In the genomic region with DNA sequence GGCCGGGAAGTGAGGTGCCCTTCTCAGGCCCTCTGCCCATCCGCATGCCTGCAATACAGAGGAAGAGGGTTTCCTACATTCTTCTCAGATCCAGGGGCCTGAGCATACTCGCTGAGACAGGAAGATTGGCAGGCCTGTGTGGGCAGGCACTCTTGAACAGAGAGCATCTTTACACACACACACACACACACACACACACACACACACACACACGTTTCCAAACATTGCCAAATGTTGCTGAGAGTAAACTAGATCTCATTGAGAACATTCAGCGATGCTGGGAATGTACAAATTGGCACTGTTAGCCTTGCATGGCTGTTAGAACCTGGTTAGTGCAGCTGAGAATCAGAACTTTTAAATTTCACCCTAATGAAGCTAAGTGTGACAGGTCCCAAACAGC, we compare ENCODE assay signal across 31 mouse cellular contexts. TPM values are rescaled to one million over a fixed set of nuclear protein-coding genes. Genes with fewer than 3 reads are reported as not detected.
DNase-seq lines count a peak whose midpoint lies in the region; ATAC-seq and TF ChIP-seq lines count a peak whose summit lies in the region.
"Had no signal": no experiment of that assay in that cellular context is flagged by ENCODE, and none has a peak within 500 bp of the region (broad histone marks: within the 10 kb centered on the region; RNA-seq: fewer than 3 reads in every experiment).

No protein-coding gene starts in this region.

- no peak for ATAC-seq in liver, embryonic 11.5 days (replicated peaks; ENCODE audit: low FRiP score)
- no peak for ATAC-seq in liver, embryonic 13.5 days (ENCODE audit: low read depth)
- no peak for ATAC-seq in liver, postnatal 0 days
- ATAC-seq: activated CD4-positive, CD25-positive, alpha-beta regulatory T cell, adult 4 months; forebrain, postnatal 0 days; hindbrain, embryonic 16.5 days; Patski had no signal

- no peak for TF ChIP-seq EP300 in liver, postnatal 0 days (IDR thresholded peaks at IDR 0.05; ENCODE audit: low read depth)

- H3K27ac ChIP-seq in liver, embryonic 11.5 days (ENCODE audit: low read depth, low read length): no peak overlapping the region
- H3K27ac ChIP-seq in liver, embryonic 13.5 days: peak overlapping the region; percentile 100
- no peak overlapping the region for H3K27ac ChIP-seq in liver, postnatal 0 days (ENCODE audit: low read depth)
- H3K27ac ChIP-seq: embryonic facial prominence, embryonic 15.5 days; forebrain, embryonic 12.5 days; heart, embryonic 13.5 days; hindbrain, embryonic 12.5 days had no signal

- H3K27me3 ChIP-seq in liver, embryonic 11.5 days (replicated peaks; ENCODE audit: control insufficient read depth, insufficient read depth, low read length): no peaks in the 10 kb centered on the region
- no peaks in the 10 kb centered on the region for H3K27me3 ChIP-seq in liver, embryonic 13.5 days
- H3K27me3 ChIP-seq in liver, postnatal 0 days (ENCODE audit: insufficient read depth, low read length): no peaks in the 10 kb centered on the region
- H3K27me3 ChIP-seq: CH12.LX; embryonic facial prominence, embryonic 15.5 days; forebrain, embryonic 12.5 days; heart, embryonic 13.5 days; hindbrain, embryonic 12.5 days; Patski had no signal

- H3K4me3 ChIP-seq in liver, embryonic 11.5 days (ENCODE audit: low read depth, low read length): no peak overlapping the region
- H3K4me3 ChIP-seq in liver, embryonic 13.5 days (replicated peaks): peak overlapping the region; percentile 68
- H3K4me3 ChIP-seq in liver, postnatal 0 days (ENCODE audit: low read depth, low read length): peak overlapping the region; percentile 54
- H3K4me3 ChIP-seq: embryonic facial prominence, embryonic 15.5 days; forebrain, embryonic 12.5 days; heart, embryonic 13.5 days; hindbrain, embryonic 12.5 days had no signal

- intact Hi-C loops in left cerebral cortex, postnatal 4 days (cut with DNase I): no loop called here

- peaks cover 23% of the 10 kb centered on the region for H3K4me1 ChIP-seq in liver, embryonic 11.5 days (replicated peaks; ENCODE audit: control insufficient read depth, insufficient read depth, low read length)
- peaks cover 52% of the 10 kb centered on the region for H3K4me1 ChIP-seq in liver, embryonic 13.5 days (replicated peaks)
- peaks cover 5% of the 10 kb centered on the region; the same call in 1 of the 2 replicates for H3K4me1 ChIP-seq in liver, postnatal 0 days (ENCODE audit: insufficient read depth)
- H3K4me1 ChIP-seq: embryonic facial prominence, embryonic 15.5 days; forebrain, embryonic 12.5 days; heart, embryonic 13.5 days; hindbrain, embryonic 12.5 days had no signal

- H3K9ac ChIP-seq in liver, embryonic 11.5 days (ENCODE audit: low read depth, low read length): no peak overlapping the region
- H3K9ac ChIP-seq in liver, embryonic 13.5 days: peak overlapping the region; percentile 80
- H3K9ac ChIP-seq in liver, postnatal 0 days (replicated peaks): no peak overlapping the region
- H3K9ac ChIP-seq: embryonic facial prominence, embryonic 15.5 days; forebrain, embryonic 12.5 days; forebrain, postnatal 0 days; heart, embryonic 13.5 days; hindbrain, embryonic 12.5 days had no signal

- TF ChIP-seq CTCF in liver, postnatal 0 days (IDR thresholded peaks at IDR 0.05; ENCODE audit: low read depth): no peak

- 84% methylated on average over 5 of the region's 5 CpGs for WGBS in liver, embryonic 11.5 days
- 73% methylated on average over 5 of the region's 5 CpGs for WGBS in liver, embryonic 13.5 days (ENCODE audit: insufficient replicate concordance)
- WGBS in liver, postnatal 0 days (ENCODE audit: insufficient replicate concordance): 83% methylated on average over 5 of the region's 5 CpGs

- H3K9me3 ChIP-seq in liver, embryonic 11.5 days (ENCODE audit: control insufficient read depth, low read length): no peaks in the 10 kb centered on the region
- no peaks in the 10 kb centered on the region for H3K9me3 ChIP-seq in liver, embryonic 13.5 days (replicated peaks)
- H3K9me3 ChIP-seq in liver, postnatal 0 days (ENCODE audit: low read length): no peaks in the 10 kb centered on the region
- H3K9me3 ChIP-seq: embryonic facial prominence, embryonic 15.5 days; forebrain, embryonic 12.5 days; heart, embryonic 13.5 days; hindbrain, embryonic 12.5 days had no signal

- DNase-seq in layer of hippocampus, adult 11-12 months (ENCODE audit: low spot score): peak; percentile 31
- DNase-seq in layer of hippocampus, adult 9-10 months (ENCODE audit: low spot score): no peak
- no peak for DNase-seq in liver, embryonic 11.5 days (ENCODE audit: low spot score)
- DNase-seq in liver: no peak
- no peak for DNase-seq in liver, embryonic 13.5 days
- no peak for DNase-seq in liver, postnatal 0 days
- DNase-seq in urinary bladder, postnatal 4 days (ENCODE audit: low spot score in 2 of 2): no peak
- no peak for DNase-seq in left cerebral cortex, postnatal 4 days
- DNase-seq: adrenal gland, postnatal 14 days; cerebellum, adult 11 months; cerebellum, adult 8-10 months; cerebellum, postnatal 14 days; embryo, embryonic 11 days; forebrain, postnatal 0 days; gastrocnemius, postnatal 14 days; heart, postnatal 4 days had no signal

- H3K4me2 ChIP-seq in liver, embryonic 11.5 days: peak overlapping the region; percentile 65
- H3K4me2 ChIP-seq in liver, embryonic 13.5 days: peak overlapping the region; percentile 76
- peak overlapping the region; percentile 67 for H3K4me2 ChIP-seq in liver, postnatal 0 days (ENCODE audit: low read depth, low read length)
- H3K4me2 ChIP-seq: embryonic facial prominence, embryonic 15.5 days; forebrain, embryonic 12.5 days; hindbrain, embryonic 12.5 days had no signal

- H3K36me3 ChIP-seq in liver, embryonic 11.5 days (ENCODE audit: control insufficient read depth, insufficient read depth, low read length): no peaks in the 10 kb centered on the region
- H3K36me3 ChIP-seq in liver, embryonic 13.5 days: peaks cover 30% of the 10 kb centered on the region
- peaks cover 18% of the 10 kb centered on the region for H3K36me3 ChIP-seq in liver, postnatal 0 days (replicated peaks; ENCODE audit: insufficient read depth, low read length)

RNA-seq across cellular contexts. Expression of a gene that starts 17.3 kb away (rescaled TPM):
- polyA plus RNA-seq in liver, embryonic 11.5 days (2014; fragmentation: Nextera tagmentation; extraction: Ambion mirVana): not detected in 2 replicates
- polyA plus RNA-seq in liver, embryonic 13.5 days (2015; fragmentation: Nextera tagmentation; extraction: Ambion mirVana): not detected in 2 replicates
- 0.40 and 0.45 TPM in 2 replicates for polyA plus RNA-seq in liver, postnatal 0 days (2015; fragmentation: Nextera tagmentation; extraction: Ambion mirVana)
- not detected for total RNA-seq in left cerebral cortex, postnatal 4 days (2021)
- total RNA-seq: adrenal gland, adult 18-20 months; adrenal gland, postnatal 14 days; CH12.LX; common myeloid progenitor, adult 5-6 weeks; gastrocnemius, adult 18-20 months; granulocyte monocyte progenitor cell, adult 5-6 weeks; heart, adult 8-10 months; heart, postnatal 4 days had no signal
- polyA plus RNA-seq: activated CD4-positive, CD25-positive, alpha-beta regulatory T cell, adult 4 months; embryonic facial prominence, embryonic 11.5 days; forebrain, embryonic 12.5 days; forebrain, postnatal 0 days; heart, embryonic 13.5 days; heart, postnatal 0 days; hindbrain, embryonic 12.5 days had no signal

RNA-seq across cellular contexts. Expression of a gene that starts 17.4 kb away (rescaled TPM):
- polyA plus RNA-seq in liver, embryonic 11.5 days (2014; fragmentation: Nextera tagmentation; extraction: Ambion mirVana): 1.3 and 1.5 TPM in 2 replicates
- 1.9 and 2.1 TPM in 2 replicates for polyA plus RNA-seq in liver, embryonic 13.5 days (2015; fragmentation: Nextera tagmentation; extraction: Ambion mirVana)
- polyA plus RNA-seq in liver, postnatal 0 days (2015; fragmentation: Nextera tagmentation; extraction: Ambion mirVana): 0.75 and 0.85 TPM in 2 replicates
- total RNA-seq in left cerebral cortex, postnatal 4 days (2021): 10 to 100 TPM; 17.5 to 18.2 TPM

RNA-seq across cellular contexts. Expression of a gene that starts 21.0 kb away (rescaled TPM):
- 9.3 and 10.9 TPM in 2 replicates for polyA plus RNA-seq in liver, embryonic 11.5 days (2014; fragmentation: Nextera tagmentation; extraction: Ambion mirVana)
- polyA plus RNA-seq in liver, embryonic 13.5 days (2015; fragmentation: Nextera tagmentation; extraction: Ambion mirVana): 15.0 and 17.5 TPM in 2 replicates
- 11.9 and 13.1 TPM in 2 replicates for polyA plus RNA-seq in liver, postnatal 0 days (2015; fragmentation: Nextera tagmentation; extraction: Ambion mirVana)
- total RNA-seq in left cerebral cortex, postnatal 4 days (2021): 100 to 1,000 TPM; 182 to 201 TPM

RNA-seq across cellular contexts. Expression of a gene that starts 27.0 kb away (rescaled TPM):
- 25.2 and 25.6 TPM in 2 replicates for polyA plus RNA-seq in liver, embryonic 11.5 days (2014; fragmentation: Nextera tagmentation; extraction: Ambion mirVana)
- 26.8 and 28.9 TPM in 2 replicates for polyA plus RNA-seq in liver, embryonic 13.5 days (2015; fragmentation: Nextera tagmentation; extraction: Ambion mirVana)
- 64.2 and 68.5 TPM in 2 replicates for polyA plus RNA-seq in liver, postnatal 0 days (2015; fragmentation: Nextera tagmentation; extraction: Ambion mirVana)
- total RNA-seq in left cerebral cortex, postnatal 4 days (2021): 10 to 100 TPM; 11.8 to 12.2 TPM
